Mouse (Mus musculus): ENCODE measurements around the gene Bdnf. TPM values are rescaled to one million over a fixed set of nuclear protein-coding genes. Genes with fewer than 3 reads are reported as not detected.
A peak's percentile ranks its signal among the peaks of the same experiment; 100 is the strongest.

The Bdnf gene
- polyA plus RNA-seq, 1 experiment = not detected

GRCm38 (mm10) chr2:109693178-109694115 is 18.9 kb downstream of the Bdnf start:
- H3K27me3 ChIP-seq (ENCODE audit: control insufficient read depth, insufficient read depth, low read length) = peaks cover 8% of the 10 kb centered on the region
- H3K27ac ChIP-seq (ENCODE audit: insufficient read depth, low read depth, low read length) = no peak overlapping the region
- TF ChIP-seq POLR2A (IDR thresholded peaks at IDR 0.05; ENCODE audit: low read depth, low read length) = no peak
- no peak for TF ChIP-seq CTCF (IDR thresholded peaks at IDR 0.05; ENCODE audit: extremely low read depth, insufficient read length, insufficient replicate concordance, low read depth, low read length)
- H3K36me3 ChIP-seq (ENCODE audit: control insufficient read depth, insufficient read depth, low read length) = no peaks in the 10 kb centered on the region
- H3K4me3 ChIP-seq (ENCODE audit: low read depth, low read length) = peak overlapping the region; percentile 41
- H3K4me1 ChIP-seq (ENCODE audit: control insufficient read depth, insufficient read depth, insufficient read length, low read length) = no peaks in the 10 kb centered on the region
- WGBS = 2% methylated on average over 67 of the region's 67 CpGs

DNA sequence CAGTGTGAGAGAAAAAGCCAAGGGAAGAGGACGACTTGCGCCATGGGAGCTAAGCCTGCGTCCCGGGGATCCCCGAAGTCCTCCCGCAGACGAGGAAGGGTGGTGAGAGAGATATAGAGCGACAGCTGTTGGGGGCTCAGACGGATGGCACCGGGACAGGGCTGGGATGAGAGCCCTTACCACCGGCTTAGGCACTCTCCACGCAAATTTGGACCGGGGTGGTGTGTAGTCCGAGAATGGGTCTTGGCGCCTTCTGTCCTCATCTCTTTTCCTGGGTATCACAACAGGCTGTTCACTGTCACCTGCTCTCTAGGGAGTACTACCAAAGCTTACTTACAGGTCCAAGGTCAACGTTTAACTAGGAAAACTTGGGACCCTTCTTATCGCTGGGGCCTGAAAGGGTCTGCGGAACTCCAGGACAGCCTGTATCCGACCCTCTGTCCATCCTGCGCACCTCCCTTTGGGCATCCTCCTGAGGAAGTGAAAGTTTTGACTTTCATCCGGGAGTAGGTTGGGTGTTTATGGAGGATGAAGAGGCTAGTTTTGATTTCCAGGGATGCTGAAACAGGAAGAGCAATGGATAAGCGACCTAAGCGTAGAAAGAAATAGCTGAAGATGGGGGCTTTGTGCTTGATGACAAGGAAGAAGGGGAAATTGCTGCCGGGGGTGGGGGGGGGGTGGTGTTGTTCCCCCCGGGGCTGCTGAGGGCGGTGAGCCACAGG is 19.8 kb downstream of the Bdnf start:
- TF ChIP-seq POLR2A (IDR thresholded peaks at IDR 0.05; ENCODE audit: low read depth, low read length) = no peak
- no peak for TF ChIP-seq CTCF (IDR thresholded peaks at IDR 0.05; ENCODE audit: extremely low read depth, insufficient read length, insufficient replicate concordance, low read depth, low read length)
- Histone ChIP-seq H3K27me3 (ENCODE audit: control insufficient read depth, insufficient read depth, low read length) (peaks cover 8% of the 10 kb centered on the region), H3K36me3 (ENCODE audit: control insufficient read depth, insufficient read depth, low read length) (no peaks in the 10 kb centered on the region), H3K27ac (ENCODE audit: insufficient read depth, low read depth, low read length) (no peak overlapping the region), H3K4me1 (ENCODE audit: control insufficient read depth, insufficient read depth, insufficient read length, low read length) (no peaks in the 10 kb centered on the region), H3K4me3 (ENCODE audit: low read depth, low read length) (peak overlapping the region; percentile 41)
- 4% methylated on average over 26 of the region's 26 CpGs for WGBS

DNA sequence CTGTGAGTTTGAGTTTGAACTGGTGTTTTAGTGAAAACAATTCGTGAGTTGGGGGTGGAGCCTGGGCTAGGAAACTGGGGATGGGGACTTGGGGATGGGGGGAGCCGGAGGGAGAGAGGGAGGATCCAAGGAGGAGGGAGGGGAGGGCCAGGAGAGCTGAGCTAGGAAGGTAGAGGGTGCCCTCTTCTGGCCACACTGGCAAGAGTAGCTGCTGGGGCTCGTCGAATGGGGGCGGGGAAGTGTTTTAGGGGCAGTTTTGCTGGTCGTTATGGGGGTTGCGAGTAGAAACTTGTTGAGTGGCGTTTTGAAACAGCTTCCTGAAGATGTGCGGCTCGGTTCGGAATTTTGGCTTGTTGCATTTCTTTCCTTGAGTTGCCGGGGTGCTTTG is 20.3 kb downstream of the Bdnf start:
- no peak overlapping the region for H3K27ac ChIP-seq (ENCODE audit: insufficient read depth, low read depth, low read length)
- H3K4me3 ChIP-seq (ENCODE audit: low read depth, low read length) = peak overlapping the region; percentile 10; the same call in 1 of the 2 replicates
- H3K27me3 ChIP-seq (ENCODE audit: control insufficient read depth, insufficient read depth, low read length) = peaks cover 8% of the 10 kb centered on the region
- 2% methylated on average over 12 of the region's 12 CpGs for WGBS
- no peaks in the 10 kb centered on the region for H3K36me3 ChIP-seq (ENCODE audit: control insufficient read depth, insufficient read depth, low read length)
- no peaks in the 10 kb centered on the region for H3K4me1 ChIP-seq (ENCODE audit: control insufficient read depth, insufficient read depth, insufficient read length, low read length)
- TF ChIP-seq POLR2A (IDR thresholded peaks at IDR 0.05; ENCODE audit: low read depth, low read length) = no peak
- no peak for TF ChIP-seq CTCF (IDR thresholded peaks at IDR 0.05; ENCODE audit: extremely low read depth, insufficient read length, insufficient replicate concordance, low read depth, low read length)

GRCm38 (mm10) chr2:109697151-109697550 is 22.7 kb downstream of the Bdnf start:
- Histone ChIP-seq H3K36me3 (ENCODE audit: control insufficient read depth, insufficient read depth, low read length) (no peaks in the 10 kb centered on the region), H3K27me3 (ENCODE audit: control insufficient read depth, insufficient read depth, low read length) (peaks cover 8% of the 10 kb centered on the region), H3K4me1 (ENCODE audit: control insufficient read depth, insufficient read depth, insufficient read length, low read length) (no peaks in the 10 kb centered on the region), H3K27ac (ENCODE audit: insufficient read depth, low read depth, low read length) (no peak overlapping the region), H3K4me3 (ENCODE audit: low read depth, low read length) (no peak overlapping the region)
- 33% methylated on average over 4 of the region's 4 CpGs for WGBS
- TF ChIP-seq POLR2A (IDR thresholded peaks at IDR 0.05; ENCODE audit: low read depth, low read length) = no peak
- no peak for TF ChIP-seq CTCF (IDR thresholded peaks at IDR 0.05; ENCODE audit: extremely low read depth, insufficient read length, insufficient replicate concordance, low read depth, low read length)

DNA sequence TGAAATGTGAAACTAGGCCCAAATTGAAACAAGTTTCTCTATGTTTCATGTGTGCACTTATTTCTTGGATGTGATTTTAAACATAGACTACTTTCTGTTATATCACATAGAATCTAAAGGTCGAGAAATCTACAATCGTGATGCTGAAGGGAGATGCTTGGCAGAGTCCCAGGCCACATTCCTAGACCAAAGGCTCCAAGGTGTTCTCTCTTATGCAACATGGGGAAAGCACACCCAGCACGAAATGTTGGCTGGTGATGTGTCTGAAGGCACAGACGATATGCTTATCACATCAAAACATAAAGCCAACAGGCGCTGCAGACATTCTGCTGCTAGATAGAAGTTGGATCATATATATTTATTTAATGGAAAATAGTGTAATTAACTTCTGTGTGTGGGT is 25.8 kb downstream of the Bdnf start:
- Histone ChIP-seq H3K36me3 (ENCODE audit: control insufficient read depth, insufficient read depth, low read length) (no peaks in the 10 kb centered on the region), H3K4me3 (ENCODE audit: low read depth, low read length) (no peak overlapping the region), H3K27me3 (ENCODE audit: control insufficient read depth, insufficient read depth, low read length) (no peaks in the 10 kb centered on the region), H3K4me1 (ENCODE audit: control insufficient read depth, insufficient read depth, insufficient read length, low read length) (no peaks in the 10 kb centered on the region), H3K27ac (ENCODE audit: insufficient read depth, low read depth, low read length) (no peak overlapping the region)
- 63% methylated on average over 5 of the region's 5 CpGs for WGBS
- TF ChIP-seq POLR2A (IDR thresholded peaks at IDR 0.05; ENCODE audit: low read depth, low read length) = no peak

- WGBS = 77% methylated on average over 4 of the region's 4 CpGs
- no peaks in the 10 kb centered on the region for H3K36me3 ChIP-seq (ENCODE audit: control insufficient read depth, insufficient read depth, low read length)
- TF ChIP-seq CTCF (IDR thresholded peaks at IDR 0.05; ENCODE audit: extremely low read depth, insufficient read length, insufficient replicate concordance, low read depth, low read length) (no peak), POLR2A (IDR thresholded peaks at IDR 0.05; ENCODE audit: low read depth, low read length) (no peak)
Observed at GRCm38 (mm10) chr2:109703588-109703987, 29.1 kb downstream of the Bdnf start.

GRCm38 (mm10) chr2:109704053-109704452 is 29.6 kb downstream of the Bdnf start:
- Histone ChIP-seq H3K27ac (ENCODE audit: insufficient read depth, low read depth, low read length) (no peak overlapping the region), H3K4me1 (ENCODE audit: control insufficient read depth, insufficient read depth, insufficient read length, low read length) (no peaks in the 10 kb centered on the region), H3K4me3 (ENCODE audit: low read depth, low read length) (no peak overlapping the region), H3K36me3 (ENCODE audit: control insufficient read depth, insufficient read depth, low read length) (no peaks in the 10 kb centered on the region), H3K27me3 (ENCODE audit: control insufficient read depth, insufficient read depth, low read length) (no peaks in the 10 kb centered on the region)
- TF ChIP-seq CTCF (IDR thresholded peaks at IDR 0.05; ENCODE audit: extremely low read depth, insufficient read length, insufficient replicate concordance, low read depth, low read length) = no peak
- WGBS = 83% methylated on average over 5 of the region's 5 CpGs

More at GRCm38 (mm10) chr2:109703588-109703987, 29.1 kb downstream of the Bdnf start:
- Histone ChIP-seq H3K27ac (ENCODE audit: insufficient read depth, low read depth, low read length) (no peak overlapping the region), H3K4me1 (ENCODE audit: control insufficient read depth, insufficient read depth, insufficient read length, low read length) (no peaks in the 10 kb centered on the region), H3K4me3 (ENCODE audit: low read depth, low read length) (no peak overlapping the region), H3K27me3 (ENCODE audit: control insufficient read depth, insufficient read depth, low read length) (no peaks in the 10 kb centered on the region)

Measured in small intestine, adult 2 months (tissue).